Mouse (Mus musculus) macrophage (primary cell): ENCODE results near the gene Mustn1. TPM values are rescaled to one million over a fixed set of nuclear protein-coding genes. Genes with fewer than 3 reads are reported as not detected.

Experiments used
- polyA plus RNA-seq: library from polyadenylated mRNA; stranded (reverse); fragments of 250-400 nt; gene quantifications from 3 replicates; pipeline ENCODE4 v1.2.4, GENCODE M21; 2018; ENCODE audit warnings: inconsistent platforms

Gene Mustn1
- polyA plus RNA-seq, 1 experiment from 2014 or later = not detected

Other genes starting within 250 kb of the Mustn1 start
- gene Rft1, start 224.8 kb upstream of the Mustn1 start, polyA plus RNA-seq = 11.3 to 19.5 TPM (median 16.6 TPM) in 3 replicates
- 21.6 to 32.5 TPM (median 29.4 TPM) in 3 replicates for gene Sfmbt1, start 164.4 kb upstream of the Mustn1 start, polyA plus RNA-seq
- 4.9 to 7.5 TPM (median 7.1 TPM) in 3 replicates for gene Tmem110, start 53.6 kb upstream of the Mustn1 start, polyA plus RNA-seq
- not detected in 3 replicates for gene Itih4, start 7.3 kb downstream of the Mustn1 start, polyA plus RNA-seq
- gene Itih3, start 44.6 kb downstream of the Mustn1 start, polyA plus RNA-seq = not detected in 3 replicates
- gene Itih1, start 64.1 kb downstream of the Mustn1 start, polyA plus RNA-seq = not detected in 3 replicates
- 5.6 to 7.4 TPM (median 5.9 TPM) in 3 replicates for gene Nek4, start 72.2 kb downstream of the Mustn1 start, polyA plus RNA-seq
- 25.5 to 38.1 TPM (median 30.8 TPM) in 3 replicates for gene Glt8d1, start 122.2 kb downstream of the Mustn1 start, polyA plus RNA-seq
- gene Spcs1, start 122.5 kb downstream of the Mustn1 start, polyA plus RNA-seq = 227 to 384 TPM (median 331 TPM) in 3 replicates
- 19.0 to 25.4 TPM (median 21.5 TPM) in 3 replicates for gene Pbrm1, start 139.9 kb downstream of the Mustn1 start, polyA plus RNA-seq
- gene Gnl3, start 140.0 kb downstream of the Mustn1 start, polyA plus RNA-seq = 29.0 to 64.4 TPM (median 63.1 TPM) in 3 replicates
- 5.9 to 64.8 TPM (median 39.9 TPM) in 3 replicates for gene Smim4, start 249.8 kb downstream of the Mustn1 start, polyA plus RNA-seq